Mouse (Mus musculus): ENCODE results near the gene Spag9. TPM values are rescaled to one million over a fixed set of nuclear protein-coding genes. Genes with fewer than 3 reads are reported as not detected.

Spag9 gene
- total RNA-seq, 2 experiments from 2014 or later, result 44.9 to 65.2 TPM

DNA sequence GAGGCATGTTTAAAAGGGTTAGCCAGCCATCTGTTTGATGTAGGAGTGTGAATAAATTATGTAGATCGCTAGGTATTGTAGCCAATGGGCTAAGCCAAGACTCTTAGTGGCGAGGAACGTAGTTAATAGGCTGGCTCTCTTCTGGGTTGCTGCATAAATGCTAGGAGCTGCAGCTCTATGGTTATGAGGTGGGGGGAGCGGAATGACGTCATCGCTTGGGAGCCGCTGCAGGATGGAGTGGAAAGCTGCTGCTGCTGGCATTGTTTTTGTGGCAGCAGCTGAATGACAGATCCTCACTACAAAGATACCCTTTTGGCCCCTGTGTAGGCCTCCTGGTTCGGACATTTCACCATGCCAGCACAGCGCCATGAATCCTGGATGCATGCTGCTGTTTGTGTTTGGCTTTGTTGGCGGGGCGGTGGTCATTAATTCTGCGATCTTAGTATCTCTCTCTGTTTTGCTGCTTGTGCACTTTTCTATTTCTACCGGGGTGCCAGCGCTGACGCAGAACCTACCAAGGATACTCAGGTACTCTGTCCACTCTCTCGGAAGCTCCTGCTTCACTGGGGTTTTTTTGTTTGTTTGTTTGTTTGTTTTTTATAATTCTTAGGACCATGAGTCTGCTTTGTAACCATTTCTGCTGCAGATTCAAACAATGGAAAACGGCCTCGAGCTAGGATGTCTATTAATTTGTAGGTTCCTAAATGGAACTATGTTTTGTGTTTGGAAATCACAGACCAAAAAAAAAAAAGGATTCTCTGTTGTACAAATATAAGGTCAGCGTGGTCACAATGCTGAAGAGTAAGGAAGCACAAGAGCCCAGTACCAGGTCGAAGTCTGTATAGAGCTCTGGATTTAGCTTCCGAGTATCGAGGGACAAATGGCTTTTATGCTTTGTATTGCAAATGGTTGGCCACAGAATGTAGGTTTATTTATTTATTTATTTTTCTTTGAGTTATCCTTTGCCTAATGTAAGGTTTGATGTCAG lies 48.4 kb downstream of the Spag9 start:
- no peak for ATAC-seq (ENCODE audit: poor library complexity, severe bottlenecking)

DNA sequence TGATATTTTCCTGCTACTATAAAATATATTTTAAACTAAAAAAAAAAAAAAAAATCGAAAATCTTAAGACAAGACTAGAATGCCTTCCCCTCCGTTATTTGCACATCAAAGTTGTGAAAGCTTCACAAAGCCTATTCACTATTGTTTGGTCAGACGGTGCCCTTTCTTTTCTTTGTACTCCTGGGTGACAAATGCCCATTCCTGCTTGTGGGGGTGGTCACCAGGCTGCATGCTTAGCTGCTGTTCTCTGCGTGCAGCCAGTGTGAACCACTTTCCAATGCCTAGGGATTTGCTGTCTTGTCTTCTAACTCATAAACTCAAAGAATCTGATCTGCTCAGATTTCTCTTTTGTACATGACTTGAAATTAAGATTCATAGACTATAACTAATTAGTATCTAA lies 49.1 kb downstream of the Spag9 start:
- ATAC-seq (ENCODE audit: poor library complexity, severe bottlenecking), result no peak

DNA sequence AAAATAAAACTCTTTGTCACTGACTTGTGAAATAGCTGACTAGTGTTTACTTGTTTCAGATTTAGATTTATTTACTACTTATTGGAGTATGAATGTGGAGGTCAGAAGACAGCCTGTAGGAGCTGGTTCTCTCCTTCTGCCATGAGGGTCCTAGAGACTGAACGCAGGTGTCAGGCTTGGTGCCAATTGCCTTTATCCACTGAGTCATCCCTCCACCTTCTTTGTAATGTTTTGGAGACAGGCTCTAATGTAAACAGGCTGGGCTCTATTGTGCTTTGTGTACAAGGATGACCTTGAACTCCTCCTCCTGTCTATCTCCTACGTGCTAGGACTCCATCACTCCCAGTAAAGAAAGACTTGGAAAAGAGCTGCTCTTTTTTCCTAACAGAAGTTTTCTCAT lies 51.4 kb downstream of the Spag9 start:
- ATAC-seq (ENCODE audit: poor library complexity, severe bottlenecking), result no peak

DNA sequence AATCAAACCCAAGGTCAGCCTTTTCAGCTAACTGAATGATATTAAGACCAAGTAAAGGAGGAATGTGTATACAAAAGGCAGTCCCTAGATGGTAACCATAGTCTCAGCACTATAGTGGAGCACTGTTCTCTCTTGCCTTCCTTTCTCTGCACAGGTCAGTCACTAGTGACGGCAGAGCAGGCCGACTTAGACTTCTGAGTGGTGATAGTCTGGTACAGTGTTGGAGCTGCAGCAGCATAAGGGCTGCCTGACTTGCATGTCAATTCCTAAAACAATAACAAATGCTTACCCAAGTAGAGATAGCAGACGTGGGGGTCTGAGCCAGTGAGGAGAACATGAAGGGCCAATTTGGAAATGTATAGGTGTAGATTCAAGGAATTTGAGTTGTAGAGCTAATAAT lies 58.3 kb downstream of the Spag9 start:
- no peak for ATAC-seq (ENCODE audit: poor library complexity, severe bottlenecking)

DNA sequence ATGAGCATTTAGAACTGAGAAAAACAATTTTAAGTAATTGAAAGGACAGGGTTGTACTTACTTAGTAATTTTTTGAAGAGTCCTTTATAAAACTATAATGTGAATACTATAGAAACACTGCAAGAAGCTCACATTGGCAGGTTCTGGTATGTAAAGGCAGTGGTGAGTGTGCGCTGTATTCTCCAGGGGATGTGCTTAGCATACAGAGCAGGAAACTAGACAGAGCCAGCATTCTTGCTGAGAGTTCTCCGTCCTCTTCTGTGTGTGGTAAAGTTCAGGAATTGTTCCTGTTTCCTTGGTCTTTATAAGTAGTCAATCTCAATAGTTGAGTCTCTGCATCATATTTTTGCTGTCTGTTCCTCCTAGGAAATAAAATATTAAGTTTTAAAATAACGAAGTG lies 59.0 kb downstream of the Spag9 start:
- no peak for ATAC-seq (ENCODE audit: poor library complexity, severe bottlenecking)

DNA sequence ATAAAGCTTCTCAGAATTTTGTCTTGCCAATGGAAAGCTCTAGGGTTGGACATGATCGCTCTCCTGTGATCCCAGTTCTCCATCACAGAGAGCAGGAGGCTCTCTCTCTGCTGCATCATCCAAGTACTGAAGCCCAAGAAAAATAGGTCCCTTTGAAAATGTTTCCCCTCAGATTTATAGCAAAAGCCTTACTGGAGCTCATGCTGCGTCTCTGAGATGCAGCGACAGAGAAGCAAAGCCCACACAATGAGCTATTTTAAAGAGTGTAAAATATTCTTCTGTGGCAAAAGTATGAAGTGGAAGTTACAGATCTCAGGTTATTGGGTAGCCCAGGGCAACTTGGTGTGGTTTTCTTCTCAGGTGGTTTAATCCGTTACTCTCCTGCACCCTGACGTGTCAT lies 68.0 kb downstream of the Spag9 start:
- no peak for ATAC-seq (ENCODE audit: poor library complexity, severe bottlenecking)

DNA sequence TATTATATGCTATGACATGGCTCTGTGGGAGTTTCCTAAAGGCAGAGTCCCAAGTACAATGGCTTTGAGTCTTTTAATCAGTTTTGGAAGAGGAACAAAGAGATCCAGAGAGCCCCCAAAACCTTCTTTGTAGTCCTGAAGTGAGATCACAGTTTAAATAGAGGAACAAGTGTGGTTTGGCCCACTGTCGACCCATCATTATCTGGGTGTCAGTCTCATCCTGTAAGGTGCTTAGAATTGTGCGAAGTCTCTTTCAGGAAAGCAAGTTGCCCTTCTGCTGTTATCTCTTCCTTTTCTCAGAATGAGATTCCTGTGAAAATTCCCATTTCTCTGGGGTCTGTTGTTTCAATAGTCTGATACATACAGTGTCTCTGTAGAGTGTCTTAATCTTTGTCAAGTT lies 74.6 kb downstream of the Spag9 start:
- ATAC-seq (ENCODE audit: poor library complexity, severe bottlenecking), result no peak

DNA sequence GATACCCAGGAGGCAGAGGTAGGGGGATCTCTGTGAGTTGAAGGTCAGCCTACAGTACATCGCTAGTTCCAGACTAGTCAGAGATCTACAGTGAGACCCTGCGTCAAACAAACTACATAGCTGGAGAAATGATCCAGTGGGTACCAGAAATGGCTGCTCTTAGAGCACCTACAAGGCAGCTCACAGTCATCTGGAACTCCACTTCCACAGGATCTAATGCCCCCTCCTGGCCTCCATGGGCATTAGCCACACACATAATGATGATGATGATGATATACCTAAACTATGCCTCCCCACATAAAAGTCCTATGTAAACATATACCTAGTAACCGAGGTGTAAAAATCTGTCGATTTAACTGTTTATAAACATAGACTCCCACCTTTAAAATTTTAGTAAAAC lies 77.4 kb downstream of the Spag9 start:
- ATAC-seq (ENCODE audit: poor library complexity, severe bottlenecking), result peak; percentile 43; the same call in 1 of the 2 replicates

DNA sequence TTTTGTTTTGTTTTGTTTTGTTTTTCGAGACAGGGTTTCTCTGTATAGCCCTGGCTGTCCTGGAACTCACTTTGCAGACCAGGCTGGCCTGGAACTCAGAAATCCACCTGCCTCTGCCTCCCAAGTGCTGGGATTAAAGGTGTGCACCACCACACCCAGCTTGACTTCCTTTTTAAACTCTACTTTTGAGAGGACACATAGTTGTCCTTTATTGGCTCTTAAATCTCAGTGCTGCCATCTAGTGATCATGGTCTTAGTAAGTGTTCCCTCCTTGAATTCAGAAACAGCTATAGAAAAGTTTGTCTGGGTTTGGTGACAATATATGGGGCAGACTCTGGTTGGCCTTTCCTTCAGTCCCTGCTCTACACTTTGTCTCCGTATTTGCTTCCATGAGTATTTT lies 91.1 kb downstream of the Spag9 start:
- peak; percentile 86 for ATAC-seq (ENCODE audit: poor library complexity, severe bottlenecking)

DNA sequence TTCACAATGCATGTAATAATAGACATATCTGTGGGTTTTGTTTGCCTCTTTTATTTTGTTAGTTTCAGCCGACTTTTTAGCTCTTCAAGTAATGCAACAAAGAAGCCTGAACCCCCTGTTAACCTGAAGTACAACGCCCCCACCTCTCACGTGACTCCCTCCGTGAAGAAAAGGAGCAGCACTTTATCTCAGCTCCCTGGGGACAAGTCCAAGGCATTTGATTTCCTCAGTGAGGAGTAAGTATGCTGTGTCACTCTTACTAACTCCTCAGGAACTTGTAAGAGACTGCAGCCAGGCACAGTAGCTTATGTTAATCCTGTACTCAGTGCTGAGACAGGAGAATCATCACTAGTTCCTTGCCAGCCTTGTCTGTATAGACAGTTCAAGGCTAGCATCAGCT lies 94.6 kb downstream of the Spag9 start:
- ATAC-seq (ENCODE audit: poor library complexity, severe bottlenecking), result no peak

DNA sequence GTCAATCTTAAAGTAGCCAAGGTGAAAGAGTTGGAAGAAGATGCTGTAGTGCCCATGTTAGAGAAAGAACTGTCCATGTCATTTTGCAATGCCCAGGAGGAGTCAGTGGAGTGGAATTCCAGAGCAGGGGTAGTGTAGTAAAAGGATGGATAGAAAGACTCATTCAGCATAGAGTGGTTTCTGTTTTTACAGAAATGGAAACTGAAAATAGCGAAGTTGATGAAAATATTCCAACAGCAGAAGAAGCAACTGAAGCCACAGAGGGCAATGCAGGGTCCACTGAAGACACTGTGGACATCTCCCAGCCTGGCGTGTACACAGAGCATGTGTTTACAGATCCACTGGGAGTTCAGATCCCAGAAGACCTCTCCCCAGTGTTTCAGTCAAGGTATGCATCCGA lies 101.6 kb downstream of the Spag9 start:
- ATAC-seq (ENCODE audit: poor library complexity, severe bottlenecking), result no peak

DNA sequence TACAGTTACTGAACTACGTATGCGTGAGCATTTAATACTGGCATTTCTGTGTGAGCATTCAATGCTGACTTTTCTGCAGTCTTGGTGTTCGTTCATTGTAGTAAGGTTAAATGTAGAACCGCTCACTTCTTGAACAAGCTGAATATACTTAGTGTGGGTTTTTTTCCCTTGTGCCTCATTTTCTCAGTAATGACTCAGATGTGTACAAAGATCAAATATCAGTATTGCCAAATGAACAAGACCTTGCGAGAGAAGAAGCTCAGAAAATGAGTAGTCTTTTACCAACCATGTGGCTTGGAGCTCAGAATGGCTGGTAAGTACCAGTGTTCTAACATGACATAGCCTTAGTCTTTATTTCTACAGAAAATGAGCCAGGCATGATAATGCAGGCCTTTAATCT lies 102.9 kb downstream of the Spag9 start:
- ATAC-seq (ENCODE audit: poor library complexity, severe bottlenecking), result no peak

DNA sequence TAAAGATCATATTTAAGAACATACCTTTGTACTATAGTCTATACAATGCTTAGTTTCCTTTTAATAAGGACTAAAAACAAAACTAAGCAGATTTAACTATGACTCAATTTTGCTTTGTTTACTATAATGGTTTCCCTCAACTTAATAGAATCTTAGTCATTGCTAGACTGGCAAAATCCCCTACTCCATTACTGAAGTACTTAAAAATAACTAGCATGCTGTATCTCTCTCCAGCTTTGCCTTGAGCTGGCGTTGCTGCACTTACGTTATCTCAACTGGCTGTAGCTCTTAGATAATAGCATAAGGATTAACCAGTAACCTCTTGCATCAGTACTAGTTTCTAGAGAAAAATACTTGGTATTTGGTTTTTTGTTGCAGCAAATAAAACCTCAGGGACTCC lies 117.9 kb downstream of the Spag9 start:
- no peak for ATAC-seq (ENCODE audit: poor library complexity, severe bottlenecking)

DNA sequence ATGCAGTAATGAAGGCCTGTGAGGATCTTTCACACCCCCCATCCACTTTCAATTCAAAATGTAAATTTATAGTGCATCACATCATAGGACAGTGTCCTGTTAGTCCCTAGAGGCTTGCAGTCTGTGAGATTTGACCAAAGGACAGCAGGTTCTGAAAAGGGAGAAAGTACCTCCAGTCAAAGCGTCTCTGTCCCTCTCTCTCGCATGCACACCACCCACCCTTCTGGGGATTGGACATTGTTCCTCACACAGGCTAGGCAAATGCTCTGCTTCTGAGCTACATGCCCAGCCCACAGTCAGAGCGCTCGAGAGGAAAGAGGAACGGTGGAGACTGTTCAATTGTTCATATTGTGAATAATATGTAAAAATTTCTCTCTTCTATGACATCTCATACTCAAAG lies 119.5 kb downstream of the Spag9 start:
- ATAC-seq (ENCODE audit: poor library complexity, severe bottlenecking), result no peak

DNA sequence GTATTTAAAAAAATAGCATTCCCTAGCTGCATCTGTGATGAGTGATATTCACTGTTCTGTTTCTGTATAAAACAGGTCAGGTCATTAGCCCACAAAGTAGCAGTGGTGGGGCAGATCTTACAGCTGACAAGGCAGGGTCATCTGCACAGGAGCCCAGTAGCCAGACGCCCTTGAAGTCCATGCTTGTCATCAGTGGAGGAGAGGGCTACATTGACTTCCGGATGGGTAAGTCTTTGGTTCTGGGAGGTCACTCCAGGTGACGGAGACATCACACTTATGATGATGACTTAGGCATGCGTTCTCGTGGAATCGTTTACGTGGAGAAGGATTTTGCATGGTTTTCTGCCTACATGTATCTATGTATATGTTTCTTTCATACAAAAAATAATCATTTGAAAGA lies 120.8 kb downstream of the Spag9 start:
- no peak for ATAC-seq (ENCODE audit: poor library complexity, severe bottlenecking)

DNA sequence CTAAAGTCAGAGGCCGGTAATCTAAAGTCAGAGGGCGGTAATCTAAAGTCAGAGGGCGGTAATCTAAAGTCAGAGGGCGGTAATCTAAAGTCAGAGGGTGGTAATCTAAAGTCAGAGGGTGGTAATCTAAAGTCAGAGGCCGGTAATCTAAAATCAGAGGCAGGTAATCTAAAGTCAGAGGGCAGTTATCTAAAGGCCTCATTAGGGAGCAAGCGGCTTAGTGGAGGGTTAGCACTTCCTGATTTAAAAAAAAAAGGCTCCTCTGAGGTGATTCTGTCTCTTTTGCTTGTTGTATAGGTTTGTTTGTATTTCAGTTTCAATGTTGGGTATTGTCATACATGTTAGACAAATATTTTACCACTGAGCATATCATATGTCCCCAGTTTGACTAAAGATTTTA lies 121.9 kb downstream of the Spag9 start:
- no peak for ATAC-seq (ENCODE audit: poor library complexity, severe bottlenecking)

DNA sequence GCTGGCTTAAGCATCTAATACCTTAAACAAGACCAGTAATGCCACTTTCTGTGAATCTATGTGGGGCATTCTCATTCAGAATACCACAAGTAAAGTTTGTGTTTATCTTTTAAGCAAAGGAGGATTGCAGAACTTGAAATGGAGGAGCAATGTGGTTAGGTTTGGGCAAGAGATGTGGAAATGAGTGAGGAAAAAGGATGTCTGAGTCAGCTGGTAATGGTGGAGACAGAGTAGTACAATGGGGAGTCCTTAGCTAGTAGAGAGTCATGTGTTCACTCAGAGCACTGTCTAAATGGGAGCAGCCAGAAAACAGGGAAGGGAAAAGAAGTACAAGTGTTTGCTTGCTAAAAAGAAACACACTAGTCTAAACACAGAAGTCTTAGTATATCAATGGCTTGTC lies 122.7 kb downstream of the Spag9 start:
- peak; percentile 83 for ATAC-seq (ENCODE audit: poor library complexity, severe bottlenecking)

DNA sequence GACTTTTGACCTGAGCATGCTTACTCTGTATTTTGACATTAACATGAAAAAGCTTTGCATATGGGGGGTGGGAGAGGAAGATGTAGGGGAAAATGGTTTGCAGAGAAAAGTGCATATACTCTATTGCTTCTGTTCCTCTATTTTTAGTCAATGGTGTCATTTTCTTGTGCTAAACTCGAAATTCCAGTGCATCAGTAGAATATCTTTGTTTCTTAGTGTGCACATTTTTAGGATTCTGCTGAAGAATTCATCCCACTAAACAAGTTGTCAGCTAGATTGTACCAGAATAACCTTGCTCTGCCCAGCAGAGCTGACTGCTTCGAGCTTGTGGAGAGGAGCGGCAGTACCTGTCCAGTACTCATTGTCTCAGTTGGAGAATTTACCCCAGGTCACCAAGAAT lies 124.8 kb downstream of the Spag9 start:
- no peak for ATAC-seq (ENCODE audit: poor library complexity, severe bottlenecking)

DNA sequence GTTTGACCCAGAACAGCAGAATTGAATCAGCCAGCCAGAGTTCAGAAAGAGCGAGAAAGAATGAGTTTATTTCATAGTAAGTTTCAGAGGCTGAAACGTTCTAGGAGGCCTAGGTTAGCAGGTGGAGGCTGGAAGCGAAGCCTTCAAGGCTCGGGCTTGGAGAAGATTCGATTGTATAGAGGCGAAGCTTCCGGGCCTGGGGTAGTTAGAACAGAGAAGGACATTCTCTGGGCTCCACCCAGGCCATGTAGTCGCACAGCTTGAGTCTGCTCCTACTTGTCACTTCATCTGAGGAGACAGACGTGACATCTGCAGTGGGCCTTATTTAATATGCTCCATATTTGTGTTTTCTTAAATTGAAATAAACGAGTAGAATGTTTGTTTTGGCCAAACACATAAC lies 125.6 kb downstream of the Spag9 start:
- ATAC-seq (ENCODE audit: poor library complexity, severe bottlenecking), result no peak

DNA sequence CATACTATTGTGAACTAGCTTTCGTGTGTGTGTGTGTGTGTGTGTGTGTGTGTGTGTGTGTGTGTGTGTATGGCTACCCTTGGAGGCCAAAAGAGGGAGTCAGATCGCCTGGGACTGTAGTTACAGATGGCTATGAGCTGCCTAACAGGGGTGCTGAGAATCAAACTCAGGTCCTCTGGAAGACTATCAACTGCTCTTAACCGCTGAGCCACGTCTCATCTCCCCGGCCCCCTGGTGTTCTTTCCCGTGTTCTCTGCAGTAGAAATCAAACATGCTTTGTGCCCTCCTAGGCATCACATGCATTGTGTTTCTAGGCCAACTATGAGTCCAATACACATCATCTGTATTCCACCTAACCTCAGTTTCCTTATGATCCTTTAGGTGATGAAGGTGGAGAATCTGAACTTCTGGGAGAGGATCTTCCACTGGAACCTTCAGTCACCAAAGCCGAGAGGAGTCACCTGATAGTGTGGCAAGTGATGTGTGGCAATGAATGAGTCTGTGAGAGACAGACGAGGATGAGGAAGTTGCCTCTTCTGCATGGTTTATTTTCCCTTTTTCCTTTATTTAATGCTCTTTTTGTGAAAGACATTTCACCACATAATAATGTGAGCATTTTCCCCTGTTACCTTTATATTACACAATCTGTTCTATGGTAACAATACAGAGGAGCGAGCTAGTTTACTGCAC lies 126.6 kb downstream of the Spag9 start:
- peak; percentile 83 for ATAC-seq (ENCODE audit: poor library complexity, severe bottlenecking)

DNA sequence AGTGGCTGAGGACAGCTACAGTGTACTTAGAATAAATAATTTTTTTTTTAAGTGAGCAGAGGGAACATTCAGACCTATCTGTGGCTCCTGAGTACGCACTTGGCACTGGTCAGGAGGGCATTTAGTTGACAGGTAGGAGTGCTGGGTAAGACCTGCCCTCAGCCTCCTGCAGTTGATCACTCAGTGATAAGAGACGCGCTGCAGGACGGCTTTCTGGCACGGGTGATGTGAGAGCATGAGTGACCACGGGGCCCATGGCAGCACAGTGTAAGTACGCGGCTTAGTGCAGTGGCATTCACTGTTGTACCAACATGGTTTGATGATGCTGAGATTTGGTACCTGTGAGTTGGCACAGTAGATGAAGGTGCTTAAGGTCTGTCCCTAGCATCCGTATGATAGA lies 130.8 kb downstream of the Spag9 start:
- ATAC-seq (ENCODE audit: poor library complexity, severe bottlenecking), result no peak

DNA sequence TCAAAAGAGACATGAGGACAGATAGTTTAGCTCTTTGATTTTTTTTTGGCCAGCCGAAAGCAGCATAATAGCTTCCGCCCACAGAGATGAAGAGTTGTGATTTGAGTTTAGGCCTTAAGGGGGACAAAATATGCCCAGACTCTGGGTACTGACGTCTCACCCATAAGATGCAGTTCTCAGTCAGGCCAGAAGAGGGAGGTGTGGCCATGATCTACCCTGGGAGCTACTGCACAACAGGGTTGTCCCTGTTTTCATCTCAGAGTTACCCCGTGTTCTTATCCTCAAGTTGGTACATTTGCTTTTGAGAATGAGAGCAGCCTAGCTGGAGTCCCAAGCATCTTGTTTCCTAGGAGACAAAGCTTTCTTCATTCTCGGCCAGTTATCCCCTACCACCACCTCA lies 132.1 kb downstream of the Spag9 start:
- ATAC-seq (ENCODE audit: poor library complexity, severe bottlenecking), result peak; percentile 80

Measured in megakaryocyte, adult 5-6 weeks (primary cell).